Mouse (Mus musculus): ENCODE results near the gene Ldlrad3.

- TF ChIP-seq CTCF (IDR thresholded peaks at IDR 0.05; ENCODE audit: low read depth, low read length), result no peak
- no peak for TF ChIP-seq POLR2A (IDR thresholded peaks at IDR 0.05; ENCODE audit: borderline replicate concordance, low read depth, low read length)
Measured at GRCm38 (mm10) chr2:101925591-101926188, 260.5 kb downstream of the Ldlrad3 start.
